Mouse (Mus musculus): Measurements from ENCODE around the gene Deup1. TPM values are rescaled to one million over a fixed set of nuclear protein-coding genes. Genes with fewer than 3 reads are reported as not detected.
A peak's percentile ranks its signal among the peaks of the same experiment; 100 is the strongest.

Gene Deup1
- total and polyA plus RNA-seq, 3 experiments, result 0.16 TPM; not detected in 2

DNA sequence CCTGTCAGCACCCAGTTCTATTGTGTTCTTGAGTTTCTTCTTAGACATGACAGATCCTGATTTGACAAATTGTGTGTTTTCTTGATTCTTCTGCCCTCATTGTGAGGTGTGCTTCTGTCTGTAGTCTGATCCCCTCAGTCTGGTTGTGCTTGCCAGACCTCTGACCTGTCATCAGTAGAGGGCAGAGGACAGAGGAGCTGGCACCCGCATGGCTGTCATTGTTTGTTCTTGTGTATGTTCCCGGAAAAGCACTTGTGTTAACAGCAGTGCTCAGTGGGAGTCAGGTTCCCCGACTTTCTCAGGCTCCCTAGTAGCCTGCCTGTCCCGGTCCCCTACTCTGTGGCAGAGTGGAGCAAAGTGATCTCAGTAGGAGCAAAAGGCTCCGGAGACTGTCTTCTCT, 92.3 kb downstream of the Deup1 start:
- peak overlapping the region; percentile 46 for H3K27ac ChIP-seq
- H3K4me1 ChIP-seq (ENCODE audit: control insufficient read depth, insufficient read depth, low read length), result peaks cover 23% of the 10 kb centered on the region
- peak in 1 of 2 experiments; percentile 44 for DNase-seq
- no peak overlapping the region for H3K4me3 ChIP-seq
- H3K36me3 ChIP-seq (ENCODE audit: control insufficient read depth, insufficient read depth, low read length), result peaks cover 9% of the 10 kb centered on the region
- no peak overlapping the region for H3K9ac ChIP-seq (ENCODE audit: low read depth, low read length)
- TF ChIP-seq CTCF (IDR thresholded peaks at IDR 0.05) (no peak), EP300 (IDR thresholded peaks at IDR 0.05; ENCODE audit: insufficient read depth, low read depth, low read length) (no peak), POLR2A (IDR thresholded peaks at IDR 0.05; ENCODE audit: insufficient read depth, low read depth, low read length) (no peak)
- no peaks in the 10 kb centered on the region for H3K27me3 ChIP-seq (ENCODE audit: control insufficient read depth, insufficient read depth, low read length)
- H3K79me2 ChIP-seq (replicated peaks; ENCODE audit: control insufficient read depth, insufficient read depth, low read length), result no peaks in the 10 kb centered on the region
- intact Hi-C loops (cut with DNase I), result loop anchor here (2.0 to 5.0 kb wide), 2 partner anchors 41 to 147 kb away; no protein-coding TSS in a partner anchor
- WGBS, result 35% methylated on average over 5 of the region's 5 CpGs

DNA sequence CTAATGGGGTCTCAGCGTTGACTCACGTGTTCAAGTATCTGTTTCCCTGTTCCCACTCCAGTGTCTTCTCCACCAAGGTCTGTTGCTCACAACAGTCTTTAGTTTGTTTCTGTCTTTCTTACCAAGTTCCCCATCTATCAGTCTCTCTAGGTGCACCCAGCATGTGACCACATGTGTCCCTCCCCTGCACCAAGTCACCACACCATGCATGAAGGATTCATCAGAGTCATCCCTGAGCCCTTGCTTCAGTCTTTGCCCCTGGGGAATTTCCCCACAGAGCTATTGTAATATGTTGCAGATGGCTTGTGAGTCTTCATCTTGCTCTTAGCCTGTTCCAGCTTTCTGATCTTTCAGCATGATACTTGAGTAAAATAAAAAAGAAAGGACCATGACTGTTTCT, 93.6 kb downstream of the Deup1 start:
- TF ChIP-seq EP300 (IDR thresholded peaks at IDR 0.05; ENCODE audit: insufficient read depth, low read depth, low read length), result no peak
- TF ChIP-seq POLR2A (IDR thresholded peaks at IDR 0.05; ENCODE audit: insufficient read depth, low read depth, low read length), result no peak
- TF ChIP-seq CTCF (IDR thresholded peaks at IDR 0.05), result no peak
- intact Hi-C loops (cut with DNase I), result loop anchor here (2.0 kb wide), 1 partner anchor 39 kb away; no protein-coding TSS in a partner anchor
- Histone ChIP-seq H3K9ac (ENCODE audit: low read depth, low read length) (no peak overlapping the region), H3K4me3 (no peak overlapping the region), H3K36me3 (ENCODE audit: control insufficient read depth, insufficient read depth, low read length) (peaks cover 13% of the 10 kb centered on the region), H3K27ac (peak overlapping the region; percentile 17; the same call in 1 of the 2 replicates), H3K4me1 (ENCODE audit: control insufficient read depth, insufficient read depth, low read length) (peaks cover 32% of the 10 kb centered on the region), H3K27me3 (ENCODE audit: control insufficient read depth, insufficient read depth, low read length) (no peaks in the 10 kb centered on the region), H3K79me2 (replicated peaks; ENCODE audit: control insufficient read depth, insufficient read depth, low read length) (no peaks in the 10 kb centered on the region; the same call in 1 of the 2 replicates)
- WGBS, result 77% methylated on average over 2 of the region's 2 CpGs
- no peak for DNase-seq

DNA sequence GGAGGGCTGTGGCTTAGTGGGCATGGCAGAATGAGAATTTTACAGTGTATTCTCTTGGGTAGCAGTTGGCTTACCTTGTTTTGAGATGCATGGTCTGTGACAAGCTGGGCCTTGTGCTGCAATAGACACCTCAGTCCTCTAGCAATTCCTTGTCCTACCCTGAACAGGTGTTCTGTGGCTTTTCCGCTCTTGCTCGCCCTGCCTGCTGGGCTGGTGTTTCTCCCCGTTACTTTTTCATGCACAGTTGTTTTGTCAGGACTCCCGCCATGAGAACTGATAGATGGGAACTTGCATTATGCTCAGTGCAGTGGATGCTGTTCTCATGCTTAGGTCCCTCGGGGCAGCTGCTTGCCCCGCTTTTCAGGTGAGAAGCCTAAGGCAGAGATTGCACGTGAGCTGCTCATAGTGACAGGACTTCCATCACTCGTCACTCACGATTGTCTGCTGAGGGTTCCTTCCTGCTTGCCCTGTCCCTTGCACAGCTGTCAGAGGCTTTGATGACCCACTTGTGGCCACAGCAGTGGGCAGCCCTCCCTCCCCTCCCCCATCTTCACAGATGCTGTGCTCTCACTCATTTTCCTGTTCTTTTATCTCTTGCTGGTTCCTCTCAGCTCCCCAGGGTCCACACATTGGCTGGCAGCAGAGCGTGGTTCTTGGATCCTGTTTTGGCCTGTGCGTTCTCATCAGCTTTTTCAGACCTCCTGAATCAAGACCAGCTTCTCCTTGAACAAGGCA, 94.2 kb downstream of the Deup1 start:
- H3K4me3 ChIP-seq, result no peak overlapping the region
- H3K27me3 ChIP-seq (ENCODE audit: control insufficient read depth, insufficient read depth, low read length), result no peaks in the 10 kb centered on the region
- no peak overlapping the region for H3K9ac ChIP-seq (ENCODE audit: low read depth, low read length)
- TF ChIP-seq EP300 (IDR thresholded peaks at IDR 0.05; ENCODE audit: insufficient read depth, low read depth, low read length) (no peak), CTCF (IDR thresholded peaks at IDR 0.05) (no peak), POLR2A (IDR thresholded peaks at IDR 0.05; ENCODE audit: insufficient read depth, low read depth, low read length) (no peak)
- no peak for DNase-seq
- no peak overlapping the region; the same call in 1 of the 2 replicates for H3K27ac ChIP-seq
- intact Hi-C loops (cut with DNase I), result loop anchor here (2.0 kb wide), 1 partner anchor 39 kb away; no protein-coding TSS in a partner anchor
- peaks cover 17% of the 10 kb centered on the region for H3K36me3 ChIP-seq (ENCODE audit: control insufficient read depth, insufficient read depth, low read length)
- peaks cover 34% of the 10 kb centered on the region for H3K4me1 ChIP-seq (ENCODE audit: control insufficient read depth, insufficient read depth, low read length)
- no peaks in the 10 kb centered on the region; the same call in 1 of the 2 replicates for H3K79me2 ChIP-seq (replicated peaks; ENCODE audit: control insufficient read depth, insufficient read depth, low read length)
- 49% methylated on average over 11 of the region's 11 CpGs for WGBS

DNA sequence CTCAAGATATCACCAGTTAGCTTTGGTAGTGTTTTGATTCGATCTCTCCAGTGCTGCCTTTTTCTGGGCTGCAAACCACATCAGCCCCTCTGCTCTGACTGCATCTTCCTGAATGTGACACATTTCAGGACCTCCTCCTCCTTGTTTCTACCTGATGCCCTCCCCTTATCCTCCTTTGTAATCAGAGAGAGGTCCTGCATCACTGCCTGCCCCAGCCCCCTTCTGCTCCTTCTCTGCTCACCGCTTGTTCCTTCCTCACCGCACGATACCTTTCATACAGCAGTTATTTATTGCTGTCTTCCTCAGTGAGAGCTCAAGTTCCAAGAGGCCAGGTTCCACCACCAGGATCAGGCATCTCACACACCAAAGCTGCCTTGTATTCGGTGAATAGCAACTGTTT, 96.5 kb downstream of the Deup1 start:
- no peak overlapping the region for H3K27ac ChIP-seq
- peaks cover 38% of the 10 kb centered on the region for H3K4me1 ChIP-seq (ENCODE audit: control insufficient read depth, insufficient read depth, low read length)
- H3K9ac ChIP-seq (ENCODE audit: low read depth, low read length), result no peak overlapping the region
- no peak overlapping the region for H3K4me3 ChIP-seq
- H3K27me3 ChIP-seq (ENCODE audit: control insufficient read depth, insufficient read depth, low read length), result no peaks in the 10 kb centered on the region
- WGBS, result 89% methylated on average over 5 of the region's 5 CpGs
- TF ChIP-seq EP300 (IDR thresholded peaks at IDR 0.05; ENCODE audit: insufficient read depth, low read depth, low read length) (no peak), POLR2A (IDR thresholded peaks at IDR 0.05; ENCODE audit: insufficient read depth, low read depth, low read length) (no peak), CTCF (IDR thresholded peaks at IDR 0.05) (no peak)
- peaks cover 18% of the 10 kb centered on the region for H3K36me3 ChIP-seq (ENCODE audit: control insufficient read depth, insufficient read depth, low read length)
- H3K79me2 ChIP-seq (replicated peaks; ENCODE audit: control insufficient read depth, insufficient read depth, low read length), result no peaks in the 10 kb centered on the region; the same call in 1 of the 2 replicates
- intact Hi-C loops (cut with DNase I), result no loop called here
- DNase-seq, result no peak

DNA sequence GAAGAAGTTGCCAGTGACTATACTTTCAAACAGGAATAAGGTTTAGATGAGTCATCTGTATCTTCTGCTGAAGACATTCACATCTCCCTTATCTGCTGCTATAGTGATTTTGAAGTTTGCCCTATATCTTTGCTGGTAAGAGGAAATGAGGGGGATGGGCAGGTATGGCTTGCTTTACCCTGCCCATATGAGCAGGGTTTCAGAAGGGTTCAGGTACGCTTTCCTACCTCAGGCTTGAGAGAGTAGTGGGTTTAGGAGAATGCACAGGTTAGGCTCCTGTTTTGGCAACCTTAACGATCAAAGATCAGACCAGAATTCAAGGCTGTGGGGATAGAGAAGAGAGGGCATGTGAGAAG, 97.8 kb downstream of the Deup1 start:
- no peaks in the 10 kb centered on the region; the same call in 1 of the 2 replicates for H3K79me2 ChIP-seq (replicated peaks; ENCODE audit: control insufficient read depth, insufficient read depth, low read length)
- H3K27me3 ChIP-seq (ENCODE audit: control insufficient read depth, insufficient read depth, low read length), result no peaks in the 10 kb centered on the region
- H3K4me3 ChIP-seq, result no peak overlapping the region
- intact Hi-C loops (cut with DNase I), result no loop called here
- peaks cover 20% of the 10 kb centered on the region for H3K36me3 ChIP-seq (ENCODE audit: control insufficient read depth, insufficient read depth, low read length)
- 89% methylated on average over 2 of the region's 2 CpGs for WGBS
- no peak overlapping the region; the same call in 1 of the 2 replicates for H3K27ac ChIP-seq
- no peak overlapping the region for H3K9ac ChIP-seq (ENCODE audit: low read depth, low read length)
- peaks cover 37% of the 10 kb centered on the region for H3K4me1 ChIP-seq (ENCODE audit: control insufficient read depth, insufficient read depth, low read length)
- no peak for DNase-seq
- TF ChIP-seq CTCF (IDR thresholded peaks at IDR 0.05), result no peak
- no peak for TF ChIP-seq EP300 (IDR thresholded peaks at IDR 0.05; ENCODE audit: insufficient read depth, low read depth, low read length)
- no peak for TF ChIP-seq POLR2A (IDR thresholded peaks at IDR 0.05; ENCODE audit: insufficient read depth, low read depth, low read length)

Data from heart, adult 2 months (tissue).